Mouse (Mus musculus) stomach, postnatal 0 days (tissue): ENCODE measurements around the gene Macrod1.

Experiments used
- CTCF ChIP-seq: IDR thresholded peaks from 2 replicates; pipeline ENCODE4 v1.5.1; 2016; ENCODE audit warnings: antibody characterized with exemption, low read depth, mild to moderate bottlenecking, moderate library complexity
- EP300 ChIP-seq: optimal IDR thresholded peaks from 2 replicates; pipeline ENCODE3; 2016; ENCODE audit warnings: antibody characterized with exemption

- 0 out of 2 replicates have a peak, but pooled peaks have one; percentile 5 for TF ChIP-seq CTCF
- no peak for TF ChIP-seq EP300
Measured at GRCm38 (mm10) chr19:7143854-7144253, 87.2 kb downstream of the Macrod1 start.
